Mouse (Mus musculus) brown adipose tissue, adult 24 weeks (tissue): ENCODE results near the gene Pcca. TPM values are rescaled to one million over a fixed set of nuclear protein-coding genes. Genes with fewer than 3 reads are reported as not detected.

Experiments
- H3K27ac ChIP-seq: fragments of 200-500 bp; replicated peaks from 2 replicates; pipeline ENCODE4 v1.5.1; 2012; ENCODE audit warnings: low read depth, mild to moderate bottlenecking, low read length
- H3K4me1 ChIP-seq: fragments of 200-500 bp; 2 replicates; pipeline ENCODE4 v1.6.1; 2012; ENCODE audit warnings: low read length, mixed read lengths; ENCODE audit not compliant: control insufficient read depth, insufficient read depth, insufficient read length
- H3K4me3 ChIP-seq: fragments of 200-500 bp; 2 replicates; pipeline ENCODE4 v1.5.1; 2012; ENCODE audit warnings: low read depth, mild to moderate bottlenecking, low read length, moderate library complexity; ENCODE audit not compliant: insufficient read depth
- polyA plus RNA-seq: library from polyadenylated mRNA; stranded (reverse); fragments of >200 nt; gene quantifications from 2 replicates; pipeline ENCODE4 v1.2.4, GENCODE M21; 2012; ENCODE audit not compliant: missing spikeins, insufficient read depth, insufficient read length

The Pcca gene
- polyA plus RNA-seq, 1 experiment = 349 TPM

- Histone ChIP-seq H3K4me1 (no peaks in the 10 kb centered on the region), H3K4me3 (no peak overlapping the region), H3K27ac (no peak overlapping the region)
Measured at GRCm38 (mm10) chr14:122865462-122866129, 331.5 kb downstream of the Pcca start.

- no peak overlapping the region for H3K27ac ChIP-seq
Measured at GRCm38 (mm10) chr14:122867531-122868285, 333.6 kb downstream of the Pcca start.

GRCm38 (mm10) chr14:122869831-122870230, 335.7 kb downstream of the Pcca start:
- no peaks in the 10 kb centered on the region for H3K4me1 ChIP-seq
- H3K4me3 ChIP-seq = no peak overlapping the region

More at GRCm38 (mm10) chr14:122867531-122868285, 333.6 kb downstream of the Pcca start:
- Histone ChIP-seq H3K4me3 (no peak overlapping the region), H3K4me1 (no peaks in the 10 kb centered on the region)

GRCm38 (mm10) chr14:122871841-122872580, 337.9 kb downstream of the Pcca start:
- H3K4me3 ChIP-seq = no peak overlapping the region
- no peaks in the 10 kb centered on the region for H3K4me1 ChIP-seq
- no peak overlapping the region for H3K27ac ChIP-seq

More at GRCm38 (mm10) chr14:122869831-122870230, 335.7 kb downstream of the Pcca start:
- H3K27ac ChIP-seq = no peak overlapping the region

- no peaks in the 10 kb centered on the region for H3K4me1 ChIP-seq
- no peak overlapping the region for H3K27ac ChIP-seq
- H3K4me3 ChIP-seq = no peak overlapping the region
Measured at GRCm38 (mm10) chr14:122872612-122873011, 338.5 kb downstream of the Pcca start.

- no peaks in the 10 kb centered on the region for H3K4me1 ChIP-seq
- no peak overlapping the region for H3K4me3 ChIP-seq
- H3K27ac ChIP-seq = no peak overlapping the region
Measured at GRCm38 (mm10) chr14:122875056-122875455, 340.9 kb downstream of the Pcca start.

GRCm38 (mm10) chr14:122875636-122876035, 341.5 kb downstream of the Pcca start:
- Histone ChIP-seq H3K4me1 (no peaks in the 10 kb centered on the region), H3K27ac (no peak overlapping the region)

GRCm38 (mm10) chr14:122876163-122876562, 342.0 kb downstream of the Pcca start:
- Histone ChIP-seq H3K27ac (no peak overlapping the region), H3K4me1 (no peaks in the 10 kb centered on the region), H3K4me3 (no peak overlapping the region)

More at GRCm38 (mm10) chr14:122875636-122876035, 341.5 kb downstream of the Pcca start:
- no peak overlapping the region for H3K4me3 ChIP-seq

- Histone ChIP-seq H3K27ac (no peak overlapping the region), H3K4me1 (no peaks in the 10 kb centered on the region), H3K4me3 (no peak overlapping the region)
Measured at GRCm38 (mm10) chr14:122876723-122877122, 342.6 kb downstream of the Pcca start.

- Histone ChIP-seq H3K27ac (no peak overlapping the region), H3K4me1 (no peaks in the 10 kb centered on the region), H3K4me3 (no peak overlapping the region)
Measured at GRCm38 (mm10) chr14:122877787-122878186, 343.7 kb downstream of the Pcca start.

- no peak overlapping the region for H3K4me3 ChIP-seq
- H3K4me1 ChIP-seq = no peaks in the 10 kb centered on the region
- no peak overlapping the region for H3K27ac ChIP-seq
Measured at GRCm38 (mm10) chr14:122880291-122880690, 346.2 kb downstream of the Pcca start.

- Histone ChIP-seq H3K4me3 (no peak overlapping the region), H3K27ac (no peak overlapping the region), H3K4me1 (no peaks in the 10 kb centered on the region)
Measured at GRCm38 (mm10) chr14:122881699-122882098, 347.6 kb downstream of the Pcca start.

GRCm38 (mm10) chr14:122882201-122882639, 348.1 kb downstream of the Pcca start:
- Histone ChIP-seq H3K4me3 (no peak overlapping the region), H3K27ac (no peak overlapping the region), H3K4me1 (no peaks in the 10 kb centered on the region)

- no peak overlapping the region for H3K27ac ChIP-seq
- H3K4me1 ChIP-seq = no peaks in the 10 kb centered on the region
- H3K4me3 ChIP-seq = no peak overlapping the region
Measured at GRCm38 (mm10) chr14:122882795-122883409, 348.8 kb downstream of the Pcca start.

- Histone ChIP-seq H3K4me3 (no peak overlapping the region), H3K4me1 (no peaks in the 10 kb centered on the region), H3K27ac (no peak overlapping the region)
Measured at GRCm38 (mm10) chr14:122883410-122883806, 349.3 kb downstream of the Pcca start.
